Comparison of ENCODE assay signal across 15 mouse cellular contexts in genomic region chr15:99903227-99903626, GRCm38 (mm10). TPM values are rescaled to one million over a fixed set of nuclear protein-coding genes. Genes with fewer than 3 reads are reported as not detected.
DNase-seq lines count a peak whose midpoint lies in the region; ATAC-seq and TF ChIP-seq lines count a peak whose summit lies in the region.
"Had no signal": no experiment of that assay in that cellular context is flagged by ENCODE, and none has a peak within 500 bp of the region (broad histone marks: within the 10 kb centered on the region; RNA-seq: fewer than 3 reads in every experiment).

No protein-coding gene starts in this region.

- 0 out of 2 replicates have a peak, but pooled peaks cover 2% of the 10 kb centered on the region for H3K27me3 ChIP-seq in heart, embryonic 11.5 days (ENCODE audit: control insufficient read depth, insufficient read depth, low read length)
- H3K27me3 ChIP-seq in liver, adult 2 months (ENCODE audit: control insufficient read depth, insufficient read depth, low read length): no peaks in the 10 kb centered on the region
- H3K27me3 ChIP-seq in liver, embryonic 12.5 days (replicated peaks): no peaks in the 10 kb centered on the region
- no peaks in the 10 kb centered on the region for H3K27me3 ChIP-seq in small intestine, adult 2 months (ENCODE audit: control insufficient read depth, insufficient read depth, low read length)
- H3K27me3 ChIP-seq: forebrain, embryonic 13.5 days had no signal

- no peak overlapping the region for H3K4me3 ChIP-seq in heart, embryonic 11.5 days (ENCODE audit: low read depth, low read length)
- H3K4me3 ChIP-seq in liver, adult 2 months (ENCODE audit: insufficient read depth, low read depth, low read length): peak overlapping the region; percentile 56
- no peak overlapping the region for H3K4me3 ChIP-seq in liver, embryonic 12.5 days
- no peak overlapping the region for H3K4me3 ChIP-seq in small intestine, adult 2 months (ENCODE audit: low read depth, low read length)
- no peak overlapping the region for H3K4me3 ChIP-seq in gastrocnemius, adult 2 months
- H3K4me3 ChIP-seq: forebrain, embryonic 13.5 days had no signal

- H3K27ac ChIP-seq in heart, embryonic 11.5 days (ENCODE audit: low read depth, low read length): no peak overlapping the region
- H3K27ac ChIP-seq in liver, adult 2 months (replicated peaks; ENCODE audit: insufficient read depth, low read depth, low read length): peak overlapping the region; percentile 95
- H3K27ac ChIP-seq in liver, embryonic 12.5 days: no peak overlapping the region; the same call in 1 of the 2 replicates
- 0 out of 2 replicates have a peak overlapping the region, but pooled peaks have one; percentile 40 for H3K27ac ChIP-seq in small intestine, adult 2 months (ENCODE audit: insufficient read depth, low read depth, low read length)
- no peak overlapping the region for H3K27ac ChIP-seq in gastrocnemius, adult 2 months
- H3K27ac ChIP-seq: forebrain, embryonic 13.5 days had no signal

- 0 out of 2 replicates have a peak overlapping the region, but pooled peaks have one; percentile 34 for H3K9ac ChIP-seq in heart, embryonic 11.5 days (ENCODE audit: low read depth, low read length)
- peak overlapping the region; percentile 75 for H3K9ac ChIP-seq in liver, adult 2 months (ENCODE audit: low read depth, low read length)
- H3K9ac ChIP-seq in liver, embryonic 12.5 days: no peak overlapping the region
- H3K9ac ChIP-seq: forebrain, embryonic 13.5 days had no signal

- DNase-seq in heart, postnatal 14 days: no peak
- DNase-seq in liver, adult 2 months (ENCODE audit: extremely low read depth, low read depth, low spot score): peak; percentile 75
- no peak for DNase-seq in liver
- no peak for DNase-seq in layer of hippocampus, adult 9-11 months
- no peak for DNase-seq in gastrocnemius, adult 2 months
- DNase-seq: adrenal gland, adult 8-10 months; cerebellum, adult 9-10 months had no signal

- no peaks in the 10 kb centered on the region for H3K36me3 ChIP-seq in heart, embryonic 11.5 days (ENCODE audit: control insufficient read depth, insufficient read depth, low read length)
- no peaks in the 10 kb centered on the region for H3K36me3 ChIP-seq in liver, adult 2 months (ENCODE audit: control insufficient read depth, insufficient read depth, low read length)
- no peaks in the 10 kb centered on the region for H3K36me3 ChIP-seq in liver, embryonic 12.5 days
- H3K36me3 ChIP-seq in small intestine, adult 2 months (ENCODE audit: control insufficient read depth, insufficient read depth, low read length): no peaks in the 10 kb centered on the region

- peaks cover 3% of the 10 kb centered on the region; the same call in 1 of the 2 replicates for H3K79me2 ChIP-seq in liver, adult 2 months (ENCODE audit: control insufficient read depth, insufficient read depth, low read length)

- TF ChIP-seq CTCF in liver, adult 2 months (IDR thresholded peaks at IDR 0.05; ENCODE audit: low read depth, low read length): no peak
- no peak for TF ChIP-seq CTCF in small intestine, adult 2 months (IDR thresholded peaks at IDR 0.05; ENCODE audit: extremely low read depth, insufficient read length, insufficient replicate concordance, low read depth, low read length)
- TF ChIP-seq CTCF in gastrocnemius, adult 2 months (IDR thresholded peaks at IDR 0.05): no peak

- 76% methylated on average over 5 of the region's 5 CpGs for WGBS in heart, embryonic 11.5 days (ENCODE audit: insufficient replicate concordance)
- WGBS in liver, adult 2 months: 31% methylated on average over 5 of the region's 5 CpGs
- 74% methylated on average over 5 of the region's 5 CpGs for WGBS in liver, embryonic 12.5 days (ENCODE audit: insufficient replicate concordance)
- 77% methylated on average over 5 of the region's 5 CpGs for WGBS in small intestine, adult 2 months

- H3K9me3 ChIP-seq in heart, embryonic 11.5 days (replicated peaks; ENCODE audit: control insufficient read depth, low read length): no peaks in the 10 kb centered on the region
- no peaks in the 10 kb centered on the region for H3K9me3 ChIP-seq in liver, embryonic 12.5 days (replicated peaks)
- H3K9me3 ChIP-seq: forebrain, embryonic 13.5 days had no signal

- ATAC-seq in heart, embryonic 11.5 days (replicated peaks; ENCODE audit: insufficient number of reproducible peaks, low FRiP score, low TSS enrichment): no peak
- no peak for ATAC-seq in liver, embryonic 12.5 days
- ATAC-seq: activated CD4-positive, CD25-positive, alpha-beta regulatory T cell, adult 4 months; forebrain, embryonic 13.5 days; hindbrain, embryonic 16.5 days; lung, postnatal 0 days had no signal

- no peak for TF ChIP-seq POLR2A in liver, adult 2 months (IDR thresholded peaks at IDR 0.05; ENCODE audit: extremely low read depth, insufficient read depth, low read length)
- TF ChIP-seq POLR2A in small intestine, adult 2 months (IDR thresholded peaks at IDR 0.05; ENCODE audit: low read depth, low read length): no peak

- H3K4me2 ChIP-seq in heart, embryonic 11.5 days: no peak overlapping the region
- peak overlapping the region; percentile 20 for H3K4me2 ChIP-seq in liver, embryonic 12.5 days
- H3K4me2 ChIP-seq: forebrain, embryonic 13.5 days; midbrain, embryonic 11.5 days had no signal

- intact Hi-C loops in heart, postnatal 14 days (cut with DNase I): loop anchor here (5.0 to 10.0 kb wide), 5 partner anchors 36 to 408 kb away; partner anchors contain the start of gene Gpd1
- intact Hi-C loops in gastrocnemius, adult 2 months (cut with DNase I): loop anchor here (5.0 kb wide), 3 partner anchors 111 to 306 kb away; partner anchors contain the start of gene Cox14

- no peaks in the 10 kb centered on the region for H3K4me1 ChIP-seq in heart, embryonic 11.5 days (ENCODE audit: control insufficient read depth, insufficient read depth, low read length)
- peaks cover 15% of the 10 kb centered on the region for H3K4me1 ChIP-seq in liver, adult 2 months (ENCODE audit: control insufficient read depth, insufficient read depth, low read length)
- no peaks in the 10 kb centered on the region; the same call in 1 of the 2 replicates for H3K4me1 ChIP-seq in liver, embryonic 12.5 days
- H3K4me1 ChIP-seq in small intestine, adult 2 months (ENCODE audit: control insufficient read depth, insufficient read depth, insufficient read length, low read length): peaks cover 11% of the 10 kb centered on the region; the same call in 1 of the 2 replicates
- H3K4me1 ChIP-seq: forebrain, embryonic 13.5 days had no signal

RNA-seq across cellular contexts. Expression of gene Lima1, which starts 28.0 kb away (rescaled TPM):
- 24.1 and 27.8 TPM in 2 replicates for polyA plus RNA-seq in heart, embryonic 11.5 days (2014; fragmentation: Nextera tagmentation; extraction: Ambion mirVana)
- total RNA-seq in heart, postnatal 14 days (2021): 10 to 100 TPM; 23.5 TPM
- total RNA-seq in liver, adult 2 months (2014; rRNA removed): 28.9 and 32.7 TPM in 2 replicates
- 11.2 and 16.0 TPM in 2 replicates for polyA plus RNA-seq in liver, adult 2 months (2012; rRNA removed)
- polyA plus RNA-seq in liver, embryonic 12.5 days (2016; fragmentation: Nextera tagmentation; extraction: Ambion mirVana): 10.6 and 11.0 TPM in 2 replicates
- polyA plus RNA-seq in small intestine, adult 2 months (2012; rRNA removed): 26.1 and 47.7 TPM in 2 replicates
- total RNA-seq in gastrocnemius, adult 2 months (2021): 1 to 10 TPM; 7.9 to 9.8 TPM

Comparison
In these comparisons a context has a peak if more than half of its experiments do, and no peak if none do; other contexts are left out.
1. H3K27ac ChIP-seq: peak in liver, adult 2 months (single experiment) and small intestine, adult 2 months (single experiment); none in heart, embryonic 11.5 days (single experiment), liver, embryonic 12.5 days (single experiment) and gastrocnemius, adult 2 months (single experiment).